Mouse (Mus musculus): ENCODE measurements around the gene Gart.
A peak's percentile ranks its signal among the peaks of the same experiment; 100 is the strongest.

Gart gene

DNA sequence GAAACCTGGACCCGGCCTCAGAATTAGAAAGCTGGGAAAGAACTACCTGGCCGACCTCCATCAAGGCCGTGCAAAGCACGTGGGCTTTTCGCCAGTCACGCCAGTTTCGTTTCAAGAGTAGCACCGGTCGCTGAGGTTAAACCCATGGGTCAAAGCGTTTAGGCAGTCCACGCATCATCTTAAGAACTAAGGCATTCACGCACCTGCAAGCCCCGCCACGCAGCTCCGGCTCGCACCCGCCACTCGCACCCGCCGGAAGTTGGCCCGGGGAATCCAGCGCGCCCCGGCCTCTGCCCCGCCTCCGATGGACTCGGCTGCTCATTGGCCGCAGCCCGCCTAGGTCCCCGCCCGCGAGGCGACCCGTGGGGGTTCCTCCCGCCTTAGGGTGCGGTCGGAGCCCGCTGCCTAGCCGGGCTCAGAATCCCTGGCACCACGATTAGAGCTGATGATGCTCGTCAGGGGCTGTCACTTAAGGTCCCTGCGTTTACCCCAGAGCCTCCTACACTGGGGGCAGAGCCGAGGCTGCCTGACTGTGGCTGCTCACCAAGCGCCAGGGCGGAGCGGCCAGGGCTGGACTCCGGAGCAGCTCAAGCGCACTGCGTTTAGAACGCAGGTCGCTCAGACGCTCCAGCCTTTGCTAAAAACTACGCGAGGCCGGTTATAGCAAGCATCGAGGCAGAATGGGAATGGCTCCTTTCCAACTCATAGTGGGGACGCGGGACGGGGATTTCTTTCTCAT lies at the start of gene Gart:
Gart (minus strand) TSS at position 272 of the 739 bp plus-strand sequence.
- peak; percentile 93 for DNase-seq

DNA sequence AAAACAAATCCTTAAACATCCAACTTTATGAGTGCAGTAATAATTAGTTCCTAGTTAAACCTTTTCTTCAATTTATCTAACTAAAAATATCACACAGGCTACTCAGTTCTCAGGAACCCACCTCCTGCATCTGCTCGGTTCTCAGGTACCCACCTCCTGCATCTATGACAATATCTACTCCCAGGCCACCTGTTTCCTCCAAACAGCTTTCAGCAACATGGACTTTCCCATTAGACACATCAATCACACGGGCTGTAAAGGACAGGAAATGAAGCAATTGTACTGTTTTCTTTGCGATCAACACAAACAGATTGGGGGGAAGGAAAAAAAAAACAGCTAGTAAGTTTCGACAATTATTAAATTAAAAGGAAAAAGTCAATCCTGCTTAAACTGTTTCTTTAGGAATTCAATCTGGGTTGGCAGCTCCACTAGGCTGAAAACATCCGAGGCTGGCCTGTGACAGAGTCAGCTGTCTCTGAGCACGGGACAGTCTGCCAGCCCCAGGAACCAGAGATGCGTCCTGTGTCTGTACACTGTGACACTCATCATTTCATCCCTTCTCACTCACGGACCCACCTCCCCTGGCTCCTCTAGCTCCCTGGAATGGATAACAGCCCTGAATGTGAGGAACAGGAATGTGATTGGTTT lies 48.5 kb upstream of the Gart start:
- DNase-seq: no peak

DNA sequence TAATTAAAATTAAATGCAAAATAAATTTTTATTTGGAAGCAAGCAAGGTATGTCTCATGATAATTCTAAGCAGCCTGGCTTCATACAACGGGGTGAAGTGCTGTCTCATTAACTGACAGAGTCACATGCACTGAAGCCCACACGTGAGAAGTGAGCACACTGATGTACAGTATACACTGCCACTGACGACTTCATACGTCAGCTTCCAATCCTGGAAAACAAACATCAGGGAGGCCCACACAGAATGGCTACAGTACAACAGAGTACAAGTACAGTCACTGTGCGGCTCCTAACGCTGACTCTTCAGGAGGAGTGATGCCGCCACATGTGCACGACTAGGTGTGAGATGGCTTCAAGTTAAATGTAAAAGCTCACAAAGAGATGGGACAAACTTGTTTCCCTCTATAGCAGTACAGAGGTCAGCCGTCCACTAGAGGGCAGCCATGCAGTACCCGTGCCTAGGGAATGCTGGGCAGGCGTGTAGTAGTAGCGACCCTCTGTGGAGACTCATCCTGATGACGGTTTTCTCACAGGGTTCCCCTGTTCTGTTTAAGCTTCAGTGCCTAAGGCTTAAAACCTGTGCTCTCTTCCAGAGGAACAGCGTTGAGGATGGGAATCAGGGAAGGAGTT lies 47.8 kb upstream of the Gart start:
- peak; percentile 54 for DNase-seq

DNA sequence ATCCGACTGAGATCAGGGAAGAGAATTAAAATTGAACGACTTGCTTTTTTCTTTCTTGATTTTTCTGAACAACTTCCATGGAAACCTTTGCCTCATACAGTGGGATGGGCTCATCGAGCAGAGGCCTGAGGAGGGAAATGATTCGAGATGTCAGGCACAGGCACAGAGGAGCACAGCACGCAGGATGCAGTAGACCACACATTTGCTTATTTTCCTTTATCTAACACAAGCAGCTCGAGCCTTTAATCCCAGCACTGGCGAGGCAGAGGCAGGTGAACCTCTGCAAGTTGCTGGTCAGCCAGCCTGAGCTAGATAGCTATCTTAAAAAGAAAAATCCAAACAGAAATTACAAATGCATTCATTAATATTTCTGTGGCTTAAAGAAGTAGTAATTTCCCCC lies 43.0 kb upstream of the Gart start:
- no peak for DNase-seq

DNA sequence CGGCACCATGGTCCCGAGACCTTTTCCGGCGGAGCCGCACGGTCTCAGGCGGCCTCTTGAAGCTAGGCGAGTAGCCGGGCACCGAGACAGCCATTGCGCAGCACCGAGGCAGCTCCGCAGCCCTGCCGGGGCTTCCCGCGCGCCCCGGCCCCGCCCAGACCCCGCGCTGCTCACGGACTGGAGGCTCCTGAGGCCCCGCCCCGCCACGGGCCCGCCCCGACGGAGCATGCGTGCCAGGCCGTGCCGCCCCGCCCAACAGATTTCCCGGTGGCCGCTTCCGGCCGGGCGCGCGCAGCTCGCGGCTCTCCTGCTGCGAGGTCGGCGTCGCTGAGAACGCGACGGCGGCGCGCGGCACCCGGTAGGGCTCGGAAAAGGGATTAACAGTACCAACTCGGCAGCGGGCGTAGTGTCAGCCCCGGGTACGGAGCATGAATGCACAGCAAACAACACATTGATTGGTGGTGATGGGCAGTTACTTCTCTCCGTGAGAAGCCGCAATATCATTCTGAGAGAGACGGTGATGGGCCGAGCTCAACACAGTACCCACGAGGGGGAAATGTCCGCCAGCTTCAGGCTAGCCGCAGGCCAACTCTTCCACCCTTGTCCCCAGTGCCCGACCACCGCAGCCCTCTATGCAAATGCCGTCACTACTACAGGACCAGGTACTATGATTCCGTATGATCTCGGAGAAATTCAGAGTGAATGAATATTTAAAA lies 42.0 kb upstream of the Gart start, which contains the start of gene Donson:
Donson (minus strand) TSS at position 152 of the 716 bp plus-strand sequence.
- peak; percentile 84 for DNase-seq

DNA sequence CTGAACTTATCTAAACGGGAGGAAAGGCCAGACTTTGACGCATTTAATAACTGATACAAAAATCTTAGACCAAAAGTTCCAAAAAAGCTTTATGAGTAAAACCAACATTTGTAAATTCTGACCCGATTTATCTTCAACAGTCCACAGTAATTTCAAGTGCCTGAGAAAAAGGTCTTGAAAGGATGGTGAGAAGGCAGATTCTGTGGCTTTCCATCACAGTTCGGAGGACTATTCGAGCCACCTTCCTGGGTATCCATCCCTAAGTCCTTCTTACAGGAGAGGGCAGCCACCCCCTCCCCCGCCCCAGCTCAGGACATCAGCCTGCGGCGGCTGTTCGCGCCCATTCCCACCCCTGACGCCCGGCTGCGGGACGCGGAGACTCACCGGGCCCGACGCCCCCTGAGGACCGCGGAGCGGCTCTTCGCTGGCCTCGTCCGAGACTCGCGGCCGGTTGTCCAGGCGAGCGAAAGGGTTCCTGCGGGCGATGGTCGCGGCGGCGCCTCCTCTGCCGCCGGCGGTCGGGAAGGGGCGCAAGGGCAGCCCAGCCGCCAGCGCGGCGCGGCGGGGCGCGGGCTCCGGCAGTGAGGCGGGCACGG lies 41.4 kb upstream of the Gart start:
- no peak for DNase-seq

DNA sequence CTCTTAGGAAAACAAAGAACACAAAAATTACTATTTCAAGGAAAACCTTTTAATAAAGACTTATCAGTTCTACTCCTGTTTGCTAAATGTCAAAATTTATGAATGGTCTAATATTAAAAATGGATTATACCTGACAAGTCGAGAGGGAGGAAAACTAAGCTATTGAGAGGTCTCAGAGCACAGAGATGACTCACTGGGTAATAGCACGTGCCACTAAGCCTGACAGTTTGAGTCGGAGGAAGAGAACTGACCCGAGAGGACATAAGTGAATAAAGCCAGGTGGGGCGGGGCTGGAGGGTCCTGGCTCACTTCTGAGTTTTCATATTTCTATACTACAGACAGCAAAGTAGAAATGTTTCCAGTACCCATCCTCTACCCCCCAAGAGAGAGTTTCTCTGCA lies 39.6 kb upstream of the Gart start:
- no peak for DNase-seq

DNA sequence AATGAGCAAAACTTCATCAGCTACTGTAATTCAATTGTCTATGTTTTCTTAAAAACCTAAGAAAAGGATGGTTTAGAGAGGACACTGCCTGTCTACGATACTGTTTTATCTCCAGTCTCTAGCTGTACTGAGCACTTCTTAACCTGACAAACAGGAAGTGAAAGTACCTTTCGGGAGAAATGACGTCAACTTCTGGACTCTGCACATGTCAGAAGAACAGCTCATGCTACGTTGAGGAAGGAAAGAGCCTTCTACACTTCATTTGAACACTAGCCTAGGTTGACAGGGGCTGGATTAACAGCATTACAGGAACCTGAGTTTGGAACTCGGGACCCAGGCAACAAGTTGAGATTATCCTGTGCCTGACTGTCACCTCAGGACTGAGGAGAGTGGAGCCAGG lies 38.8 kb upstream of the Gart start:
- no peak for DNase-seq

DNA sequence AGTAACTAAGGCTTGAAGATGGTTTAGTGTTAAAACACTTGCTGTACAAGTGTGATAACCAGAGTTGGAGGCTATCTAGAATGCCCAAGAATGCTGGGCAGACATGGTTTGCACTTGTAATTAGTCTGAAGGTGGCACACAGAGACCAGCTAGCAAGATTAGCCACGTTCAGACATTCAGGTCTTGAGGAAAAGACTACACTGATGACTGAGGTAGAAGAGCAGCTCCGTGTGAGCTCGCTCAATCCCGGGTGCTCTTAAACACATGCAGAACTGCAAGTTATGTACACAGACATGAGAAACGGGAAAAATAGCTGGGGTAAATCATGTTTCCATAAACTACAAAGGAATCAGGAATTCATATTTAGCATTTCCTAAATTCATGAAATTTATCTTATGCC lies 33.9 kb upstream of the Gart start:
- DNase-seq: no peak

DNA sequence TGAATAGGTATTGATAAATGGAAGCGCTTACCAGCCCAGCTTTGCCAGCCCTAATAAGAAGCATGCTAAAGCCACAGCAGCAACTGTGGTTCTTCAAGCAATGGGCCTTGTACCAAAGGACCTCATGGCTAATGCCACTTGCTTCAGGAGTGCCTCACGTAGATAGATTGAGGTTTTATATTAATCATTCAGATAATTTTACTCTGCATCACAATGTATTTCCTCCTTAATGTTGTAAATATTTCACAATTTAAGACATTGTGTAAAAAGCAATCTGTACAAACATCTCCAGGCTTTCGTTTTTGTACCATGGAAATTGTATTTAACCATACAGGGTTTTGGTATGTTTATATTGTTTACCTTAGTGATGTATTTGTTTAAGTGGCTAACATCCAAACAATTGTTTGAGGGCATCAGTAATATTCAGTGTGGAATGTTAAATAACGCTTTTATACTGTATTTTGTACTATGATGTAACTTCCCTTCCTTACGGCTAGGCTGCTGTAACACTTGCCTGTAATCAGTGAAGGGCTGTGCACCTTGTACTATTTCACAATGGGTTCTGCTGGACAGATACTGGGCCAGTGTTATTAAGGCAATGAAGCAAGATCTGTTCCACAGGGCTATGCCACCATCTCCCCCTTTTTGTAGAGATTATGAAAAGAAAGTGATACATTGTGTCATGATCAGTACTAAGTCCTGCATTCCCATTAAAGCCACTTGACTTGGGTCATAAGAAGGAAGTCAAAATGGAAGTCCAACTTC lies 31.6 kb upstream of the Gart start:
- no peak for DNase-seq

DNA sequence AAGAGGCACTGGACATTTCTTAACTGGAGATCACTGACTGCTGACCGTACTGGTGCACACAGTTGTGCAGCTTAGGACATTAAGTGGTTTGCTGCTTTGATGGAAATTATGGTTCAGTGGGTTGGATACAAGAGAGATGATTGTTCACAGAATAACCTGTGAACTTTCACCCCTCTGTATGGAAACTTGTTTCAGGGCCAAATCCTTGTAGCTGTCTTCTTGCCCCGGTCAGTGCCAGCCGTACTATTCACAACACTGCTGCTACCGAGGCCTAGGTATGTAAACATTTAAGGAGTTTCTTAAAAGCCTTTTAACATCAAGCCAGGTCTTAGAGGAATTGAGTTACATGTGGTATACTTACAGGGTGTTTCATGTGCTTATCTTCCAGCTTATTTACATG lies 27.7 kb upstream of the Gart start:
- DNase-seq: no peak

DNA sequence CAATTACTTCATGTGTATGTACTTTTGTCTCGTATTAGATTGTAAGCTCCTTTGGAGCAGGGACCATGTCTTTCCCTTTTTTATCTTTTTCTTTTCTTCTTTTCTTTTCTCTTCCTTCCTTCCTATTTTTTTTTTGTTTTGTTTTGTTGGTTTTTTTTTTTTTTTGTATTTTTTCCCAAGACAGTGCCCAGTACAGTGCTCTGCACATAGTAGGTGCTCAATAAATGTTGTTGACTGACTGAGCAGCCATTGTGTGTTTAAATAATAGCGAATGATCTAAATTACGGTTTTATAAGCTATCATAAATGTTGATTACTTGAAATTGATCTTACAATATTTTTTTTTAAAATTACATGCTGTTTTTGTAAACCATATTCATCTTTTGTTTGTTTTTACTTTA lies 17.0 kb upstream of the Gart start:
- DNase-seq: no peak

DNA sequence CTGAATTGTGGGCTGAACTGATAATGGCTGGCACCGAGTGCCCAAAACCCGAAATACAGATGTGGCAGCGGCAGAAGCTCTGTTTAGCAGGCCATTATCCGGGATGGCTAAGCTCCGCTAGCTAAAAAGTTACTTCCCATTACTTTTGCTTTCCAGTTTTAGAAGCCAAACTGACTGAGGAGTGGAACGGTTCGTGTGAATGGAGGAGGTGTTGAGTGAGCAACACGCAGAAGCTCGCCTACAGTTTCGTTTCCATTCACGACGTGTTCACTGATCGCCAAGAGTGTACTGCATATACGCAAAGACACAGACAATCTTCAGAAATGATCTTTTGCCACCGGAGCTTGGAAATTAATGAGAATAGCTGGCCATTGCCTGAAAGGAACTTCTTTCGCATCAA lies 15.6 kb upstream of the Gart start:
- DNase-seq: no peak

DNA sequence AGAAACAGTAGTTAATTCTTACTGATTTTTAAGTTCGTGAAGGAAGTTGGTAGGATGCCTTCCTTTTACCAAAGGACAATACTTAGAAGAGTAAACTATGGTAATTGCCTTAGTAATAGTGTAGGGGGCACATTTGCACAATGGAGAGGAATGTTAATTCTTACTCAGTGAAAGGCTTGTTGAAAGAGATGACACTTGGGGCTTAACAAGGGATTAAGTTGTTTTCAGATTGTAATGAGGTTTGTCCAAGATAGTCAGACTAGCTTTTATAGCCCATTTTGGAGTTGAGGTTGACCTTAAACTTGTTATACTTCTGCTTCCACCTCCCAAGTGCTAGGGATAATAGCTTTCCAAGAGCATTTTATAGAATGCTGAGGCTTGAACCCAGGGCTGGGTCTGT lies 14.6 kb upstream of the Gart start:
- DNase-seq: no peak

DNA sequence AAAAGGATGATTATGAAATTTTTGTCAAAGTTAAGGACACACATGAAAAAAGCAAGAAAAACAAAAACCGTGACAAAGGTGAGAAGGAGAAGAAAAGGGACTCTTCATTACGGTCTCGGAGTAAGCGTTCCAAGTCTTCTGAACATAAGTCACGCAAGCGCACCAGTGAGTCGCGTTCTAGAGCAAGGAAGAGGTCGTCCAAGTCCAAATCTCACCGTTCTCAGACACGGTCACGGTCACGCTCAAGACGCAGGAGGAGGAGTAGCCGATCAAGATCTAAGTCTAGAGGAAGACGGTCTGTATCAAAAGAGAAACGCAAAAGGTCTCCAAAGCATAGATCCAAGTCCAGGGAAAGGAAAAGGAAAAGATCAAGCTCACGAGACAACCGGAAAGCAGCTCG lies 13.0 kb upstream of the Gart start:
- no peak for DNase-seq

DNA sequence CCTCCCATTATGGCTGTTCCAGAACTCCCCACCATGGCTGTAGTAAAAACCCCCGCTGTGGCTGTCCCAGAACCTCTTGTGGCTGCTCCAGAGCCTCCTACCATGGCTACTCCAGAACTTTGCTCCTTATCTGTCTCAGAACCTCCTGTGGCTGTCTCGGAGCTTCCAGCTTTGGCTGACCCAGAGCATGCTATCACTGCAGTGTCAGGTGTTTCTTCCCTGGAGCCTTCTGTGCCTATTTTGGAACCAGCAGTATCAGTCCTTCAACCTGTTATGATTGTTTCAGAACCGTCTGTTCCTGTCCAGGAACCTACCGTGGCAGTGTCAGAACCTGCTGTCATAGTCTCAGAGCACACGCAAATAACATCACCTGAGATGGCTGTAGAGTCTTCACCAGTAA lies 11.7 kb upstream of the Gart start:
- DNase-seq: no peak

DNA sequence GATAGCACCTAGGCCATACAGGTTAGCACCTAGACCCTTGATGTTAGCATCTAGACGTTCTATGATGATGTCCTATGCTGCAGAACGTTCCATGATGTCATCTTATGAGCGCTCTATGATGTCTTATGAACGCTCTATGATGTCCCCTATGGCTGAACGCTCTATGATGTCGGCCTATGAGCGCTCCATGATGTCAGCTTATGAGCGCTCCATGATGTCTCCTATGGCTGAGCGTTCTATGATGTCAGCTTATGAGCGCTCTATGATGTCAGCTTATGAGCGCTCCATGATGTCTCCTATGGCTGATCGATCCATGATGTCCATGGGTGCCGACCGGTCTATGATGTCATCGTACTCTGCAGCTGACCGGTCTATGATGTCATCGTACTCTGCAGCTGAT lies 10.5 kb upstream of the Gart start:
- DNase-seq: no peak

DNA sequence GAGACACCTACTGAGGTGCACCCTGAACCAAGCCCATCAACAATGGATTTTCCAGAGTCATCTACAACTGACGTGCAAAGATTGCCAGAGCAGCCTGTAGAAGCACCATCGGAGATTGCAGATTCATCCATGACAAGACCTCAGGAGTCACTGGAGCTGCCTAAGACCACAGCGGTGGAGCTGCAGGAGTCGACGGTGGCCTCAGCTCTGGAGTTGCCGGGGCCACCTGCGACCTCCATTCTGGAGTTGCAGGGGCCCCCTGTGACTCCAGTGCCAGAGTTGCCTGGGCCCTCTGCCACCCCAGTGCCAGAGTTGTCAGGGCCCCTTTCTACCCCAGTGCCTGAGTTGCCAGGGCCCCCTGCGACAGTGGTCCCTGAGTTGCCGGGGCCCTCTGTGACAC lies 8.5 kb upstream of the Gart start:
- DNase-seq: no peak

DNA sequence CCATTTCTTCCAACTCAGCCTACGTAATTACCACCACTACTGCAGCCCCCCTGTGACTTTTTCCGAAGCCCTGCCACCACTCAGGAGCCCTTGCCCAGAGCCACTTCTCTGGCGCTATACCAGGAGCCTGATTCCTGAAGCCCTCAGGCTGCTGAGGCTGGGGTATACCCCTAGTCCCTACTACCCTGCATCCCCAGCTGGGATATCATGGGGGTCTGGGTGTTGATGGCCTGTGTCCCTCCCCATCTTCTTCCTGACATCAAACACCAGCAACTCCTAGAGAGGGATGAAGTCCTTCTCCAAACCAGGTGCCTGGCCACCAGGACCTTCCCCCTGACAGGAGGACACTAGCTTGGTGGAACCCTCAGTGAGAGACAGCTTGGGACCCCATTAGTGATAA lies 5.4 kb upstream of the Gart start:
- DNase-seq: no peak

DNA sequence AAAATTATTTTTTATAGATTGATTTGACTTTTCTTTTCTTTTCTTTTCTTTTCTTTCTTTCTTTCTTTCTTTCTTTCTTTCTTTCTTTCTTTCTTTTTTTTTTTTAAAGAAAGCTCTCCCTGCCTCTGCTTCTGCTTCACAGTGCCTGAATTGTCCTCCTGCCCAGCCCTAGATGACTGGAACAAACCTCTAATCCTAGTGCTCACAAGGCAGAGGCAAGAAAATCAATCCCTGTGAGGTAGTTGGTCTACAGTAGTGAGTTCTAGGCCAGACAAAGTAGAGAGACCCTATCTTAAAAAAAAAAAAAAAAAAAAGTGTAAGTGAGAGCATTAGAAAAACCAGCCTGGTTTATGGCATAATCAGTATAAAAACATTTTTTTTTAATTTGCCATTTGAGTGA lies 3.0 kb upstream of the Gart start:
- DNase-seq: no peak

DNA sequence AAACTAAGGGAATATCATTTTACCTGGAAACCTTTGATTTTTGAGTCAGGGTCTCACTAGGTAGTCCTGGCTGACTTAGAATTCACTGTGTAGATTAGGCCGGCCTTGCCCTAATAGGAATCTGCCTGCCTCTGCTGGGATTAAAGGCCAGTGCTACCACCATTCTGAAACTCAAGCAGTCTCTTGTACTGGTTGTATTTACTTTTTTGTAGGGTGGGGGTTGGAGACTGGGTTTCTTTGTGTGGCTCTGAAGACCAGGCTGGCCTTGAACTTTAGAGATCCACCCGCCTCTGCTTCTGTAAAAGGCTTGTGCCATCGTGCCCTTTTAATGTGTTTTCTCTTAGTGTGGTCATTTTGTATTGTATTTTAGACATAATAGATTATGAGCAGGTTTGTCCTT lies 2.5 kb upstream of the Gart start:
- DNase-seq: no peak

DNA sequence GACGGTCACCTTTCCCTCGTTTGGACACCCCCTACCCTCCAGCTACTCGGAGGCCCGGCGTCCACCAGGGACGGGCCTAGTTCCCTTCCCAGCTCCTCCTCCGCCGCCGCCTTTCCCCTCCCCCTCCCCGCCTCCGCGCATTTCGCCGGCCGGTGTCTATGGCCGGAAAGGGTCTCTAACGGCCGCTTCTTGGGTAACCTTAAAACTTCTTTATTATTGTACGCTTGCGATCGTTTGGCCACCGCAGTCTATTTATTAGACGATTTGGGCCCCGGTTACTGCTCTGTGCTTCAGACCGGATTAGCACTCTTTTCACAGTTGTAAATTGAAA lies 1.4 kb upstream of the Gart start:
- peak; percentile 66 for DNase-seq

All from kidney, adult 11 months (tissue).